9 mouse cellular contexts compared by ENCODE assay signal in the genomic region with DNA sequence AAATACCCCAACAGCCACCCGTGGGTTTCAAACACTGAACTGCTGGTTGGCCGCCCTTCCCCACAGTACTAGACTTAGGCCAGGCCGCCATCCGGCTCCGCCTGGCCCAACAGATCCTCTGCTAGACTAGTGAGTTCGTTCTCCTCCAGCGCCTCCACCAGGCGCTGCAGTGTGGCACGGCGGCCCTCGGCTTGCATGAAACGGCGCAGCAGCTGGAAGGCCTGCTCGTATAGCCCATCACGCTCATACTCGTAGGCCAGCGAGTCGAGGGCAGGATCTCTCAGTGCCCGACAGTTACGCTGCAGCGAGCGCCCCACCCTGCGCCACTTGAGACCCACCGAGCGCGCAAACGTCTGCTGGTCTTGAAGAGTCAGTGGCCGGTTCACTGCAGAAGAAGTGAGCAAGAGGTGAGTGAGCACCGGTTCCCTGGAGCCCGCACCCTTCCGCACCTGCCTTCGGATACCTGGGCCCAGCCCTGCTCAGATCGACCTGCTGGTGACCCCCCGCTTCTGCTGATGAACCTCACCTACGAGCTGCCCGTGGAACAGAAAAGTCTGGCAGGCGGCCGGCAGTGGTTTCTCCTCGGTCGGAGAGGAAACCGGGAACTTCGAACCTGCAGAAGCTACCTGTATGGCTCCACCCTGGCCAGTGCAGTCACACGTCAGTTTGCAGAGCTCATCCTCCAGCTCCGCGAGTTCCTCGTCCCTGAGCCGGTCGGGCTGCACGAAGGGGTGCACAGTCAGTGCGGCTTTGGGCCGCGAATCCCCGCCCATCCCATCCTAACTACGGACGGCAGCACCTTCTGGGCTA. TPM values are rescaled to one million over a fixed set of nuclear protein-coding genes. Genes with fewer than 3 reads are reported as not detected.
DNase-seq lines count a peak whose midpoint lies in the region; ATAC-seq and TF ChIP-seq lines count a peak whose summit lies in the region.
"Had no signal": no experiment of that assay in that cellular context is flagged by ENCODE, and none has a peak within 500 bp of the region (broad histone marks: within the 10 kb centered on the region; RNA-seq: fewer than 3 reads in every experiment).

No protein-coding gene starts in this region.

- peak overlapping the region; percentile 37 for H3K4me3 ChIP-seq in lung, adult 2 months (replicated peaks; ENCODE audit: extremely low read depth, low read depth, low read length)
- H3K4me3 ChIP-seq in cortical plate, adult 2 months (ENCODE audit: insufficient read depth, low read length): peak overlapping the region; percentile 20
- H3K4me3 ChIP-seq in hindbrain, embryonic 11.5 days (ENCODE audit: low read depth, low read length): peak overlapping the region; percentile 33
- H3K4me3 ChIP-seq in lung, embryonic 14.5 days (ENCODE audit: low read depth, low read length): peak overlapping the region; percentile 37
- H3K4me3 ChIP-seq: myocyte had no signal

- 0 out of 2 replicates have a peak overlapping the region, but pooled peaks have one; percentile 27 for H3K9ac ChIP-seq in hindbrain, embryonic 11.5 days (ENCODE audit: low read depth, low read length)
- H3K9ac ChIP-seq in lung, embryonic 14.5 days: peak overlapping the region; percentile 4

- ATAC-seq in hindbrain, embryonic 11.5 days (ENCODE audit: low FRiP score): peak; percentile 41
- peak; percentile 0; the same call in 1 of the 2 replicates for ATAC-seq in lung, embryonic 14.5 days (ENCODE audit: insufficient read depth)
- no peak for ATAC-seq in granulocyte monocyte progenitor cell, adult 5-6 weeks (replicated peaks; ENCODE audit: poor library complexity, severe bottlenecking)

- peaks cover 16% of the 10 kb centered on the region for H3K4me1 ChIP-seq in lung, adult 2 months (ENCODE audit: control insufficient read depth, insufficient read depth, low read length)
- no peaks in the 10 kb centered on the region for H3K4me1 ChIP-seq in cortical plate, adult 2 months (ENCODE audit: control insufficient read depth, insufficient read depth, low read length)
- peaks cover 5% of the 10 kb centered on the region; the same call in 1 of the 2 replicates for H3K4me1 ChIP-seq in hindbrain, embryonic 11.5 days (replicated peaks; ENCODE audit: control insufficient read depth, insufficient read depth, low read length)
- peaks cover 10% of the 10 kb centered on the region; the same call in 1 of the 2 replicates for H3K4me1 ChIP-seq in lung, embryonic 14.5 days (ENCODE audit: insufficient read depth)

- 40% methylated on average over 55 of the region's 55 CpGs for WGBS in lung, adult 2 months
- WGBS in hindbrain, embryonic 11.5 days: 4% methylated on average over 55 of the region's 55 CpGs
- 4% methylated on average over 55 of the region's 55 CpGs for WGBS in lung, embryonic 14.5 days

- no peak for TF ChIP-seq POLR2A in lung, adult 2 months (IDR thresholded peaks at IDR 0.05; ENCODE audit: borderline replicate concordance, extremely low read depth, low read depth, low read length)
- TF ChIP-seq POLR2A in cortical plate, adult 2 months (IDR thresholded peaks at IDR 0.05; ENCODE audit: extremely low read depth, insufficient read depth, low read length): no peak

- DNase-seq in lung, adult 2 months: peak; percentile 38
- no peak for DNase-seq in lung, postnatal 14 days
- DNase-seq in hindbrain, embryonic 11.5 days (ENCODE audit: low spot score): peak; percentile 62
- peak; percentile 71 for DNase-seq in lung, embryonic 14.5 days
- peak; percentile 69 for DNase-seq in retina, postnatal 1 day

- H3K36me3 ChIP-seq in hindbrain, embryonic 11.5 days (ENCODE audit: control insufficient read depth, insufficient read depth, low read length): no peaks in the 10 kb centered on the region
- no peaks in the 10 kb centered on the region for H3K36me3 ChIP-seq in lung, embryonic 14.5 days (ENCODE audit: insufficient read depth)

- no peaks in the 10 kb centered on the region for H3K9me3 ChIP-seq in hindbrain, embryonic 11.5 days (ENCODE audit: control insufficient read depth, low read length)
- no peaks in the 10 kb centered on the region for H3K9me3 ChIP-seq in lung, embryonic 14.5 days (ENCODE audit: low read depth, low read length)

- TF ChIP-seq CTCF in lung, adult 2 months (IDR thresholded peaks at IDR 0.05; ENCODE audit: insufficient read depth, low read length): no peak
- TF ChIP-seq CTCF in cortical plate, adult 2 months (IDR thresholded peaks at IDR 0.05; ENCODE audit: extremely low read depth, insufficient read depth, low read length): no peak
- peak; percentile 34 for TF ChIP-seq CTCF in lung, embryonic 14.5 days (IDR thresholded peaks at IDR 0.05; ENCODE audit: low read depth)

- peak overlapping the region; percentile 72 for H3K4me2 ChIP-seq in hindbrain, embryonic 11.5 days (replicated peaks; ENCODE audit: low read depth, low read length)
- H3K4me2 ChIP-seq in lung, embryonic 14.5 days: peak overlapping the region; percentile 67

- no peak overlapping the region for H3K27ac ChIP-seq in cortical plate, adult 2 months (ENCODE audit: insufficient read depth, low read length)
- no peak overlapping the region for H3K27ac ChIP-seq in hindbrain, embryonic 11.5 days (ENCODE audit: low read depth, low read length)
- no peak overlapping the region for H3K27ac ChIP-seq in lung, embryonic 14.5 days (ENCODE audit: low read depth)

- H3K27me3 ChIP-seq in hindbrain, embryonic 11.5 days (ENCODE audit: control insufficient read depth, insufficient read depth, low read length): peaks cover 65% of the 10 kb centered on the region
- H3K27me3 ChIP-seq in lung, embryonic 14.5 days (ENCODE audit: insufficient read depth, low read length): peaks cover 33% of the 10 kb centered on the region

RNA-seq across cellular contexts. Expression of a gene that starts 4.2 kb away (rescaled TPM):
- 35.5 and 39.2 TPM in 2 replicates for polyA plus RNA-seq in lung, adult 2 months (2012; rRNA removed)
- 5.2 and 5.5 TPM in 2 replicates for polyA plus RNA-seq in cortical plate, adult 2 months (2012; rRNA removed)
- 4.2 and 6.3 TPM in 2 replicates for polyA plus RNA-seq in hindbrain, embryonic 11.5 days (2014; fragmentation: Nextera tagmentation; extraction: Ambion mirVana)
- polyA plus RNA-seq in lung, embryonic 14.5 days (2014; fragmentation: Nextera tagmentation; extraction: Ambion mirVana): 17.4 and 21.2 TPM in 2 replicates
- 0.32 TPM in 1 of 2 replicates, not detected in the other for total RNA-seq in granulocyte monocyte progenitor cell, adult 5-6 weeks (2014; fragmentation: Nextera tagmentation)
- total RNA-seq in granulocyte monocyte progenitor cell, adult 5-6 weeks (2017): 1.0 TPM in 1 of 2 replicates, not detected in the other

RNA-seq across cellular contexts. Expression of a gene that starts 5.3 kb away (rescaled TPM):
- 21.3 and 23.8 TPM in 2 replicates for polyA plus RNA-seq in lung, adult 2 months (2012; rRNA removed)
- polyA plus RNA-seq in cortical plate, adult 2 months (2012; rRNA removed): 7.6 and 8.3 TPM in 2 replicates
- 13.5 and 14.3 TPM in 2 replicates for polyA plus RNA-seq in hindbrain, embryonic 11.5 days (2014; fragmentation: Nextera tagmentation; extraction: Ambion mirVana)
- polyA plus RNA-seq in lung, embryonic 14.5 days (2014; fragmentation: Nextera tagmentation; extraction: Ambion mirVana): 24.3 and 26.1 TPM in 2 replicates
- total RNA-seq in granulocyte monocyte progenitor cell, adult 5-6 weeks (2014; fragmentation: Nextera tagmentation): 8.7 and 9.4 TPM in 2 replicates
- total RNA-seq in granulocyte monocyte progenitor cell, adult 5-6 weeks (2017): 15.8 and 21.0 TPM in 2 replicates

RNA-seq across cellular contexts. Expression of a gene that starts 5.3 kb away (rescaled TPM):
- 15.5 and 16.8 TPM in 2 replicates for polyA plus RNA-seq in lung, adult 2 months (2012; rRNA removed)
- polyA plus RNA-seq in cortical plate, adult 2 months (2012; rRNA removed): 2.0 and 2.2 TPM in 2 replicates
- 0.78 and 1.4 TPM in 2 replicates for polyA plus RNA-seq in hindbrain, embryonic 11.5 days (2014; fragmentation: Nextera tagmentation; extraction: Ambion mirVana)
- 3.8 and 4.6 TPM in 2 replicates for polyA plus RNA-seq in lung, embryonic 14.5 days (2014; fragmentation: Nextera tagmentation; extraction: Ambion mirVana)
- total RNA-seq in granulocyte monocyte progenitor cell, adult 5-6 weeks (2014; fragmentation: Nextera tagmentation): 0.21 and 4.4 TPM in 2 replicates
- 1.7 and 3.6 TPM in 2 replicates for total RNA-seq in granulocyte monocyte progenitor cell, adult 5-6 weeks (2017)

RNA-seq across cellular contexts. Expression of a gene that starts 10.5 kb away (rescaled TPM):
- 20.3 and 22.1 TPM in 2 replicates for polyA plus RNA-seq in lung, adult 2 months (2012; rRNA removed)
- 25.1 and 29.2 TPM in 2 replicates for polyA plus RNA-seq in cortical plate, adult 2 months (2012; rRNA removed)
- 0.21 and 0.52 TPM in 2 replicates for polyA plus RNA-seq in hindbrain, embryonic 11.5 days (2014; fragmentation: Nextera tagmentation; extraction: Ambion mirVana)
- 0.33 and 0.34 TPM in 2 replicates for polyA plus RNA-seq in lung, embryonic 14.5 days (2014; fragmentation: Nextera tagmentation; extraction: Ambion mirVana)
- total RNA-seq in granulocyte monocyte progenitor cell, adult 5-6 weeks (2014; fragmentation: Nextera tagmentation): not detected in 2 replicates
- not detected in 2 replicates for total RNA-seq in granulocyte monocyte progenitor cell, adult 5-6 weeks (2017)
- total RNA-seq: common myeloid progenitor, adult 5-6 weeks had no signal

RNA-seq across cellular contexts. Expression of a gene that starts 16.8 kb away (rescaled TPM):
- 10.7 and 11.8 TPM in 2 replicates for polyA plus RNA-seq in lung, adult 2 months (2012; rRNA removed)
- 14.3 and 15.5 TPM in 2 replicates for polyA plus RNA-seq in cortical plate, adult 2 months (2012; rRNA removed)
- 2.7 and 3.1 TPM in 2 replicates for polyA plus RNA-seq in hindbrain, embryonic 11.5 days (2014; fragmentation: Nextera tagmentation; extraction: Ambion mirVana)
- 0.61 and 1.1 TPM in 2 replicates for polyA plus RNA-seq in lung, embryonic 14.5 days (2014; fragmentation: Nextera tagmentation; extraction: Ambion mirVana)
- not detected in 2 replicates for total RNA-seq in granulocyte monocyte progenitor cell, adult 5-6 weeks (2014; fragmentation: Nextera tagmentation)
- not detected in 2 replicates for total RNA-seq in granulocyte monocyte progenitor cell, adult 5-6 weeks (2017)
